Mouse (Mus musculus): ENCODE measurements at regions not wholly inside any gene's neighbourhood (a gene's known extent, or its start where the extent isn't known, plus 50 kb on each side); places are given as distances from the start of the nearest gene placed in this dataset.

DNA sequence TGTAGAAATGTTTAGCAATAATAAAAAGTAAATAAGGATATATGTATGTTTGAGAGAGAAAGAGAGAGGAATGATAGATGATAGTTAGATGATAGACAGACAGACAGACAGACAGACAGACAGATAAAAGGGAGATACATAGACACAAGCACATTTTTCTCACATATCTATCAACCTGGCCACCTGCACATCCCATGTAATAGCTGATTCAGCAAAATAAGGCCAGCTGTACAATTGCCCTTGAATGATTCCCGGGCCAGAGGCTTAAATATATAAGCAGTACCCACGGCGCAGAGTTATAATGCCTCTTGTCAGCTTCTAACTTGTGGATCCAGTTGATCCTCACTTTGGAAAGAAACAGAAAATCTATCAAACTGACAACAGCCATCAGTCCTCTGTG lies 178.5 kb downstream of the Tmem114 start:
- in situ Hi-C loops (cut with MboI, MseI), result no loop called here

DNA sequence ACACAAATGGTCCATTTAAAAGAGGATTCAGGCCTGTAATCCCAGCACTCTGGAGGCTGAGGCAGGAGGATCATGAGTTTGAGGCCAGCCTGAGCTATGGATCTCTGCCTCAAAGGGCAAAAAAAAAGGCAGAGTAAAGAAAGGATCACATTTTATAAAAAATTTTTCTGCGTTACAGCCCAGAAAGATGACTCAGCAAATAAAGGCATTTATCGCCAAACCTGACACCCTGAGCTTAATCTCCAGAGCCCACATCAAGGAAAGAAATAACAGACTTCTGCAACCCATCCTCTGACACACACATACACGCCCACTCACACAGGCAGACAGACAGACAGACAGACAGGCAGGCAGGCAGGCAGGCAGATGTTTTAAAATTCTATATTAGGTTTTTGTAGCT lies 179.3 kb downstream of the Tmem114 start:
- in situ Hi-C loops (cut with MboI, MseI), result no loop called here

DNA sequence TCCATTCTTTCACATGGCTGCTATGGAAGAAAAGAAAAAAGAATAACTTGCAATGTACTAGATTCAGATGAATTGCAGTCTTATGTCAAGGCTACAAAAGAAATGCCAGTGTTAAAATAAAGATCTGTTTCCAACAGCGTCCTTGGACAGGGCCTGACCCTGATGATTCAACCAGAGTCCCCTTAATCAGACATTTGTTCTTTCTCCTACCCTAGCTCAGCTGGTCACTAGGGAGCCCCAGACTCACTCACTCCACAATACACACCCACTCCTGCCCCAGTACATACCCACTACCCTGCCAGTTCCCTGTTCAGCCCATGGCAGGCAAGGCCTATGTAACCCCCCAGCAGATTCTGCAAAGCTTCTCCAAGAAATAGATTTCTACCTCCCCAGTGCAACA lies 190.6 kb downstream of the Tmem114 start:
- in situ Hi-C loops (cut with MboI, MseI), result no loop called here

DNA sequence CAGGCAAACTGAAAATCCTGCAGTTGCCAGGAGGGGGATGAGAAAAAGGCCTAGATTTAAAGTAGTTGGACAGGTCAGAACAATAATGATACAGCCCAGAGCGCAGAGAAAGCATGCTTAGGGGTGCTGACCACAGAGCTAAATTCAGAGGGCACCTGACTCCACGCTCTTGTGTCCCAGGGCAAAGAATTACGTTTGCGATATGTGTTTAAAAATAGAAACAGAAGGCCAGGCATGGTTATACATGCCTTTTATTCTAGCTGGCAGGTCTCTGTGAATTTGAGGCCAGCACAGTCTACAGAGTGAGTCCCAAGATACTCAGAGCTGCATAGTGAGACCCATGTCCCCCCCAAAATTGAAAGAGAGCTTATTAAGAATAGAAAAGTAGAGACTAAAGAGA lies 192.9 kb downstream of the Tmem114 start:
- in situ Hi-C loops (cut with MboI, MseI), result no loop called here

DNA sequence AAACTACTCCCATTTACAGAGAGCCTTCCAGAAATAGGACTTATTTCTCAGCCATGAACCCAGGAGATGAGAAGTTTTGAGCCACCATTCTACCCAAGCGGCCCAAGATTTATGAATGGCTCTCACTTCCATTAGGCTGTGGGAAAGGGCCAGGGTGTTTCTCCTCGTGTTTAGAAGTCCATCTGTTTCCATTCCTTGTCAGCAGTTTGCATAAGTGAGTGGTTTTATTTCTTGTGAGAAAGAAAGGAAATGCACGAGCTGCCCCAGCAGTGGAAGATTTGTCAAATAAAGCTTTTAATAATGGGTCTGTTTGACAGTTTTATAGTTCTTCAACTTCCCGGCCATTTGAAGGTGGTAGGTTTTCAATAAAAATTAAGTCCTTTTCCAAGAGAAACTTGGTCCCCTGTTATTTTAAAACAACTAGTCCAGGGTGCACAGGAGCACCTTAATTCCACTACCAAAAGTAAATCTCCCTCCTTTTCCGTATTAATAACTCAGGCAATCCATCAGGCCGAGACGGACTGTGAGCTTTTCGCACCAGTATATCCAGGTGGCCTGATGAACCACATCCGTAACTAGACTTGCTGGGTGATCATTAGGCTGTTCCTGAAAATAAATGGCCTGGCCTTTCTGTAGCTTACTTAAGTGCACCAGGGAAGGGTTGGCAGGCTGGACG lies 201.2 kb downstream of the Tmem114 start:
- in situ Hi-C loops (cut with MboI, MseI), result no loop called here

DNA sequence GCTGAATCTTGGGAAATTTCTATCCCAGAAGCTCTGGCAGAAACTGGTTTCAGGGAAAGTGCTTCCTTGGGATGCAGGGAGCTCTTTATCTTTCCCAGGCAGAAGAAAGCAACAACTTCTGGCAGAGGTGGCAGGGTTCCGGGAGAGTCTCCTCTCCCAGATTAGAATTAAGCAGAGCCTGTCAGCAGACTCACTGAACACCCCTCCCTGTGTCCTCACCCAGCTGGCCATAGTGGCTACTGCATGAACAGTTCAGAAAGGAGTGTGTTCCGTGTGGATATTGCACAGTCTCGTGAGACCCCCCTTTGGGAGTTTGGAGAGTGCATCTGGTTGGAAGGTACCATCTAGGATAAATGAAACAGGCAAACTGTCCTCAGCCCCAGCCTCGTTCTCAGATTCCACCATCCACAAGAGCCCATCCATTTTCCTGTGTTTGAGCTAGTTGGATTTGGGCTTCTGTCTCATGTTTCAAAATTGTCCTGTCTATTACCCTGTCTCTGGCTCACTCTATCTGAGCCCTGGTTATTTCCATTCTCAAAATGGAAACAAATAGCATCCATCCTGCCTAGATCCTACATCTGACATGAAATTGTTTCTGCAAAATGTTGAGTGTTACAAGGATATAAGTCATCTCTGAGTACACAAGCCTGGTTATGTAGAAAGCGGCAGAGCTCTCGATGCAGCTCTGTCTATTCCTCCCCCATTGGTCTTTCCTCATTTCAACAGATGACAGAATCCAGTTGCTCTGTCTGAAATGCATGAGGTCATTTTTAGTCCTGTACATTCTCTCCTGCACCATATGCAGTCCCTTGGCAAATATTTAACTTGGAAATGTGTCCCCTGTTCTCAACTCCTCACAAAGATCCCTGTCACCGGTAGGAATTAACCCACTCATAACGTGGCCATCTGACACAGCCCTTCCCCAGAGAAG lies 216.4 kb downstream of the Tmem114 start:
- in situ Hi-C loops (cut with MboI, MseI), result loop anchor here in 1 of 2 experiments (10.0 kb wide), 1 partner anchor 56 kb away; no protein-coding TSS in a partner anchor

DNA sequence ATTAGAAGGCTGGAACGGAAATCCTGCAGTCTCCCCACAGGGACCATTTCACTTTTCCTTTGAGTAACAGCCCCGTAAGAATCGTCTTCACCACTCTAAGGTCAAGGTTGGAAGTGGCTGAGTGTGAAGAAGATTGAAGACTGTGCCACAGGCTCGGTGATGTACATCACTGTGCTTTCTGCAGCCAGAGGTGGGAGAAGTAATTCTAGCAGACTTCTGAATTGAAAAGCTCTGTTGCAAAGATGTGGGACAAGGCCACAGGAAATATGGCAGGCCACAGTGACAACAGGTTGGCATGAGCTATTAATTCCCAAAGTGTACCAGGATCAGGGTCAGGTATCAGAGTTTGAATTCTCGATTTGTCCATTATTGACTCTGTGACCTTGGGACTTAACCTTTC lies 219.9 kb downstream of the Tmem114 start:
- in situ Hi-C loops (cut with MboI, MseI), result loop anchor here in 1 of 2 experiments (10.0 kb wide), 1 partner anchor 60 kb away; no protein-coding TSS in a partner anchor

DNA sequence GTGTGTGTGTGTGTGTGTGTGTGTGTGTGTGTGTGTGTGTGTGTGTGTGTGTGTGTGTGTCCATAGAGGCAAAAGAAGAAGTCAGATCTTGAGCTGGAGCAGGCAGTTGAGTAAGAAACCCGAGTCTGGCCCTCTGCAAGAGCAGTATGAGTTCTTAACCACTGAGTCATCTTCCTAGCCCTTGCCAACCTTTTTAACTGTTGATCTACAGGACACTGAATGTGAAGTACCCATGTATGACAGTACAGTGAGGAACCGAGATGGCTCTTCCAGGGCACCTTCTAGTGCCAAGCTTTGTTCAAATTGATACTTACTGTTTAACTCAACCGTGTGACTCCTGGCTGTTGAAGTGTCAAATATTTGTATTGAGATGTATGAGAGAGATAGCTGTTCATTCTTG lies 223.6 kb downstream of the Tmem114 start:
- in situ Hi-C loops (cut with MboI, MseI), result loop anchor here in 1 of 2 experiments (10.0 kb wide), 1 partner anchor 63 kb away; no protein-coding TSS in a partner anchor

DNA sequence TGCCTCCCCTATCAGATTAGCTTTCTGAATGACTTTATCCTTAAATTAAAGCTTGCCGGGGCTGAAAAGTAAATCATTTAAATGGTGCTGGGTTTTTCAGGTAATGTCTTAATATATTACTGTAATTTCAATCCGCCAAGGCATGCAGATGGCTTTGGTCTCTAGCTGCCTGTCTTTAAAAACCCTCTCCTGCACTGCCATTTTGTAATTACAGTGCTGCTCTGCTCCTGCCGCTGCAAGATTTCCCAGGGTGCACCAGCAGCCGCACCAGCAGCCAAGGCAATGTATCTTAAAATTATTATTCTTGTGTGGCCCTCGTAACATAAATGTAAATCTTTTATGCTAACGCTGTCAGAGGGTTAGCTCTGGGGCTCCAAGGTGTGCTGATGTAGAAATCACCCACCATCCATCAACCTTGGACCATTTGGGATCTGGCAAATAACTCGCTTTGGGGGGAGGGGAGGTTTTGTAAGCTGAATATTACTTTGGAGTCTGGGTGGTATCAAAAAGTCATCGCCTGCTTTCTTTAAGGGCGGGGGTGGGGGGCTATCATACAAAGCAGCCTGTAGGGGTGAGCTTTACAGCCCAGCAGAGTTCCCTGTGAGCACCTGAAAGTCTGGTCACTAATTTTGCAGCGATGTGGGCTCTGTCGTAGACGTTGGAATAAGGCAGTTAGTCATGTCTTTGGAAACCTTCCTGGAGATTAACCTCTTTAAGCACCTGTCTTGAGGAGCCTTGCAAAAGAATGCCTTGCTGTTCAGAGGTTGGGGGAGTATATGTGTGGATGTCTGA lies 226.0 kb downstream of the Tmem114 start:
- in situ Hi-C loops (cut with MboI, MseI), result no loop called here

DNA sequence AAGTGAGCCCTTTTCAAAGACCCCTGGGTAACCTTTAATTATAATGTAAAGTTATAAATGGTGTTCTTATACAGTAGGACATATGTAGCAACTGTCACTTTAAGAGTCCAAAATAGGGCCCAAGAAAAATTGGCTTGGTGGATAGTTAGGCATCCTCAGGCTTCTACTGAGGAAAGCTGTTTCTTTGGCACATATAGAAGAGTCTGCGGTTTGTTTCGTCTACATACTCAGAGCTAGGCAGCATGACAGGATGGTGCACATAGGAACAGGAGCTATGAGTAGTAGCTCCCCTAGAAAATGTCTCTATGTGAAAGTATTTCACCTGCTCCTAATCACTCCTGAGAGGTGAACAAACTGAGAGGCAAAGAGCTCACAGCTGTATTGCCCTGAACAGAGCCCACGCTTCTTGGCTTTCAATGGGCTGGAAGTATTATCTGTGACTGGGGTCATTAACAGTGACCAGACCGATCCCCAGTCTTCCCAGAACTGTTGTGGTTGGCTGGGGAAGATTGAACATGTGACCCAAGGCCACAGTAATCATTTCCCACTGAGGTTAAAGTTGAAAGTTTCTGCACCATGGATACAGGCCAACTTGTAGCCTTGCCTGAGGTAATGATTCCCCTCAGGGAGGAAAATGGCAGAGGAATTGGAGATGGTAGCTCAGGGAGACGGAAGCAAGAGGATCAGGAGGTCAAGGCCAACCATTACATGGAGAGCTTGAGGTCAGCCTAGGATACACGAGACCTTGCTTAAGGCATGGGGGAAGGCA lies 235.3 kb downstream of the Tmem114 start:
- in situ Hi-C loops (cut with MboI, MseI), result no loop called here

DNA sequence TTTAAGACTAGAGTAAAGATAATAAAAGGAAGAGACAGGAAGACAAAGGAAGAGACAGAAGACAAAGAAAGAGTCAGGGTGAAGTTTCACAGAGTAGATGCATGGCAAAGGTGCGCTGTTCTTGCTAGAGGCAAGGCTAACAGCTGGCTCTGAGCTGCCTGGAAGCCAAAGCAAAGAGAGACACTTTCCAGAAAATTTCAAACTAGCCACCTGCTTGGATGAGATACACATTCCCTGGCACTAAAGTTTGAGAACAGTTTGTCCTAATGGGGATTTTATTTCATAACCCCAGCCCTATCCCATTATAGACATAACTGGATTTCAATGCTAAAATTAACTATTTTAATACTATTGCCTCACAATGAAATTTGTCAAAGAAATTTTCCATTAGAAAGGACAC lies 235.9 kb downstream of the Tmem114 start:
- in situ Hi-C loops (cut with MboI, MseI), result no loop called here

DNA sequence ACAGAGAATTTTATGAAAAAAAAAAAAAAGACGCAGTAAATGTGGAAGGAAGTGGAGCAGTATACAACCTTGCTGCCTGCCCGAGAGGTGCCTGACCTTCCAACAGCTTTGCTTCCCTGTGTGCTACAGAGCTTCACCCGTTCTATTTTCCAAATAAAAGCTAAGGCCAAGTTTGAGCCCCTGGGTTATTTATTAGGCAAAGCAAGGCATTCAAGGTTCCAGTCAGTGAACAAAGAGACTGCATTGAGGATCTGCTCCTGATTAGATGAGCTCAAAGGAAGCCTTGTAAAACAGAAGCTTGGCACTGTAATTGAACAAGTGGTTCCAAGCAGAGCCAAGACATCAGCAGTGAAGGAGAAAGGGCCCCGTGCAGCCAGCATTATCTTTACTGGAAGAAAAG lies 236.4 kb downstream of the Tmem114 start:
- in situ Hi-C loops (cut with MboI, MseI), result no loop called here

DNA sequence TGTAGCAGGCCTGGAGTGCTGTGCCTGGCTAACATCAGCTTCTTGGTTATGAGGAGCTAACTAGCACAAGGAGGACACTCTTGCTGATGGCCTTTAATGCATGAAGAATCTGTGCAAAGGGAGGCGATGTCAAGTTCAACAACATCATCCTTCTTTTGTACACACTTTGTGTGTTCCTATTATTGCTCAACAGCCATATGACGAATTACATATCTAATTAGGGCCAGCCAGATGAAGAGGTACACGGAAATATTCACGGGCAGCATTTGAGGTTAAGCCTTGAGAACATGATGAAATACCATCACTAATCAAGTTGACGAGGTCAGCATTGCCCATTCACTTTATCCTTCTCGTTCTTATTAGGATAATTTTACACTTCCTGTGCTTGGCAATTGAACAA lies 240.2 kb downstream of the Tmem114 start:
- in situ Hi-C loops (cut with MboI, MseI), result no loop called here

DNA sequence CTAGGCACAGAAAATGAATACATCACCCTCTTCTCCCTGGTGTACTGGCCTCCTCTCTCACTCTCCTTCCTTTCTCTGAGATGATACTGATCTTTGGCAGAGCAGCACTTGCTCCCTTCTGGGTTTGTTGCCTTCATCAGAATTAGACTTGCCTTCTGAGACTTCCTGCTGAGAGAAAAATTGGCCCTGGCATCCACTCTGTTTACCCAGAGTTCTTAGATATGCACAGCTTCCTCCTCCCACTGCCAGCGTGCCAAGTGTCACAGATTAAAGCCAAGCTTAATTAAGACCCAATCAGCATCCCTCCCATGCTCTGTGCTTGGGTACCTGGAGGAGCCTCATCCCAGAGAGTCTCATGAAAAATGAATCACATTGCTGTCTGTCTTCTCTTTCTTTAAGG lies 246.0 kb downstream of the Tmem114 start:
- in situ Hi-C loops (cut with MboI, MseI), result loop anchor here in 1 of 2 experiments (5.0 kb wide), 1 partner anchor 52 kb away; no protein-coding TSS in a partner anchor

DNA sequence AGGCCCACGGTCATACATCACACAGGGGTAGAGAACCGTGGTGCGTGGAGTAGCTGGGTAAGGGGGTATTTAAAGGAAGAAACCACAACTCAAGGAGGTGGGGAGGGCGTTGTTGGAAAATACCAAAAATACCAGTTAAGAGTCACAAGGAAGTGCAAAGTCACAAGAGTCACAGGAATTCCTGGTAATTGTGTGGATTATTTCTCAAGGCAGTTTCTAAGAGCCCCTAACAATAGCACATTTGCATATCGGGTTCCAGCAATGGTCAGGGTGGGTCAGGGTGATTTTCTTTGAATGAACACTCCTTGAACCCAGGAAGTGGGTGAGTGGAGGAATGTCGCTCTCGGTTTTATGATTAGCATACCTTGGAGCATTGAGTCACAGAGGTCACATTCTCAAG lies 247.7 kb downstream of the Tmem114 start:
- in situ Hi-C loops (cut with MboI, MseI), result loop anchor here in 1 of 2 experiments (5.0 kb wide), 1 partner anchor 50 kb away; no protein-coding TSS in a partner anchor

DNA sequence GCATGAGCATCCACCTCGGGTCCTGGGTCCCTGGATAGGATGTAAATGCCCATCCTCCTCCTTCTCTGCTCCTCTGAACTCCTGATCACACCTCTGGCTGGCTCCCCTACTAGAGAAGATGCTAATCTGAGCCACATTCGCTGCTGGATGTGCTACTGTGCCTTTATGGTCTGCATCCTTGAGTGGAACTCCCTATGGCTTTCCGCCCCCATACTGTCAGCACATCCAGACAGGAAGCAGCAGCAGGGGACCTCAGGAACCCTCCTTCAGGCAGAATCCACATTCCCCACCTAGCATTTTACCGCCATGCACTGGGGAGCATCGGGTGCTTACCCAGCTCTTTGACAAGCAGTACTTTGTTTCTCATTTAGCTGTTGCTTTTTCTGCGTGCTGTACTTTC lies 248.8 kb downstream of the Tmem114 start:
- in situ Hi-C loops (cut with MboI, MseI), result loop anchor here in 1 of 2 experiments (5.0 kb wide), 1 partner anchor 49 kb away; no protein-coding TSS in a partner anchor

Data from T-helper 17 cell (primary cell).